Mouse (Mus musculus): ENCODE measurements around the gene Rbfox3. TPM values are rescaled to one million over a fixed set of nuclear protein-coding genes. Genes with fewer than 3 reads are reported as not detected.

The Rbfox3 gene
- total and polyA plus RNA-seq, 2 experiments from 2014 or later = 52.6 to 76.8 TPM

- ATAC-seq (no peak), DNase-seq (ENCODE audit: low spot score) (no peak)
- Histone ChIP-seq H3K4me3 (ENCODE audit: low read length) (no peak overlapping the region), H3K4me1 (ENCODE audit: insufficient read depth, low read length) (0 out of 2 replicates have a peak, but pooled peaks cover 7% of the 10 kb centered on the region), H3K9ac (replicated peaks; ENCODE audit: low read length) (no peak overlapping the region), H3K27me3 (ENCODE audit: insufficient read depth, low read length) (no peaks in the 10 kb centered on the region), H3K27ac (no peak overlapping the region), H3K4me2 (ENCODE audit: low read depth, low read length) (no peak overlapping the region), H3K9me3 (ENCODE audit: low read length) (no peaks in the 10 kb centered on the region), H3K36me3 (ENCODE audit: insufficient read depth, low read length) (no peaks in the 10 kb centered on the region)
- TF ChIP-seq CTCF (IDR thresholded peaks at IDR 0.05; ENCODE audit: low read depth) = no peak
- WGBS = 60% methylated on average over 4 of the region's 4 CpGs
These were observed 290.5 kb downstream of the Rbfox3 start for GRCm38 (mm10) chr11:118620869-118621268.

GRCm38 (mm10) chr11:118614126-118614525, 297.3 kb downstream of the Rbfox3 start:
- Histone ChIP-seq H3K4me2 (ENCODE audit: low read depth, low read length) (no peak overlapping the region), H3K27ac (no peak overlapping the region), H3K9ac (replicated peaks; ENCODE audit: low read length) (no peak overlapping the region), H3K4me3 (ENCODE audit: low read length) (no peak overlapping the region), H3K27me3 (ENCODE audit: insufficient read depth, low read length) (no peaks in the 10 kb centered on the region), H3K4me1 (ENCODE audit: insufficient read depth, low read length) (peaks cover 12% of the 10 kb centered on the region; the same call in 1 of the 2 replicates), H3K36me3 (ENCODE audit: insufficient read depth, low read length) (no peaks in the 10 kb centered on the region), H3K9me3 (ENCODE audit: low read length) (no peaks in the 10 kb centered on the region)
- TF ChIP-seq CTCF (IDR thresholded peaks at IDR 0.05; ENCODE audit: low read depth) = no peak
- ATAC-seq (no peak), DNase-seq (ENCODE audit: low spot score) (no peak)
- WGBS = 86% methylated on average over 4 of the region's 4 CpGs

- DNase-seq (ENCODE audit: low spot score) (no peak), ATAC-seq (no peak)
- H3K4me1 ChIP-seq (ENCODE audit: insufficient read depth, low read length) = peaks cover 12% of the 10 kb centered on the region
- 3% methylated on average over 13 of the region's 14 CpGs for WGBS
- H3K36me3 ChIP-seq (ENCODE audit: insufficient read depth, low read length) = no peaks in the 10 kb centered on the region
- no peak overlapping the region for H3K4me3 ChIP-seq (ENCODE audit: low read length)
- peak overlapping the region; percentile 35 for H3K4me2 ChIP-seq (ENCODE audit: low read depth, low read length)
- H3K27me3 ChIP-seq (ENCODE audit: insufficient read depth, low read length) = no peaks in the 10 kb centered on the region
- no peak overlapping the region for H3K9ac ChIP-seq (replicated peaks; ENCODE audit: low read length)
- no peaks in the 10 kb centered on the region for H3K9me3 ChIP-seq (ENCODE audit: low read length)
- no peak overlapping the region for H3K27ac ChIP-seq
- no peak for TF ChIP-seq CTCF (IDR thresholded peaks at IDR 0.05; ENCODE audit: low read depth)
These were observed 301.3 kb downstream of the Rbfox3 start for GRCm38 (mm10) chr11:118610128-118610527.

GRCm38 (mm10) chr11:118609236-118610000, 302.0 kb downstream of the Rbfox3 start:
- H3K36me3 ChIP-seq (ENCODE audit: insufficient read depth, low read length) = no peaks in the 10 kb centered on the region
- no peak for ATAC-seq

GRCm38 (mm10) chr11:118607927-118608326, 303.5 kb downstream of the Rbfox3 start:
- no peak overlapping the region for H3K9ac ChIP-seq (replicated peaks; ENCODE audit: low read length)
- 37% methylated on average over 8 of the region's 8 CpGs for WGBS
- H3K36me3 ChIP-seq (ENCODE audit: insufficient read depth, low read length) = no peaks in the 10 kb centered on the region
- no peak for DNase-seq (ENCODE audit: low spot score)
- H3K27ac ChIP-seq = no peak overlapping the region
- H3K4me3 ChIP-seq (ENCODE audit: low read length) = no peak overlapping the region
- no peaks in the 10 kb centered on the region for H3K9me3 ChIP-seq (ENCODE audit: low read length)
- no peak overlapping the region for H3K4me2 ChIP-seq (ENCODE audit: low read depth, low read length)
- no peak for ATAC-seq
- no peaks in the 10 kb centered on the region for H3K27me3 ChIP-seq (ENCODE audit: insufficient read depth, low read length)
- peak; percentile 57 for TF ChIP-seq CTCF (IDR thresholded peaks at IDR 0.05; ENCODE audit: low read depth)
- H3K4me1 ChIP-seq (ENCODE audit: insufficient read depth, low read length) = peaks cover 15% of the 10 kb centered on the region

More at GRCm38 (mm10) chr11:118609236-118610000, 302.0 kb downstream of the Rbfox3 start:
- peaks cover 12% of the 10 kb centered on the region for H3K4me1 ChIP-seq (ENCODE audit: insufficient read depth, low read length)
- H3K4me2 ChIP-seq (ENCODE audit: low read depth, low read length) = peak overlapping the region; percentile 35
- no peak for TF ChIP-seq CTCF (IDR thresholded peaks at IDR 0.05; ENCODE audit: low read depth)
- H3K27ac ChIP-seq = no peak overlapping the region
- no peaks in the 10 kb centered on the region for H3K9me3 ChIP-seq (ENCODE audit: low read length)
- no peaks in the 10 kb centered on the region for H3K27me3 ChIP-seq (ENCODE audit: insufficient read depth, low read length)
- WGBS = 18% methylated on average over 17 of the region's 17 CpGs
- H3K4me3 ChIP-seq (ENCODE audit: low read length) = no peak overlapping the region
- H3K9ac ChIP-seq (replicated peaks; ENCODE audit: low read length) = no peak overlapping the region
- no peak for DNase-seq (ENCODE audit: low spot score)

GRCm38 (mm10) chr11:118605570-118605969, 305.8 kb downstream of the Rbfox3 start:
- H3K36me3 ChIP-seq (ENCODE audit: insufficient read depth, low read length) = no peaks in the 10 kb centered on the region
- TF ChIP-seq CTCF (IDR thresholded peaks at IDR 0.05; ENCODE audit: low read depth) = peak; percentile 6; the same call in 1 of the 2 replicates
- H3K4me3 ChIP-seq (ENCODE audit: low read length) = no peak overlapping the region
- no peaks in the 10 kb centered on the region for H3K9me3 ChIP-seq (ENCODE audit: low read length)
- H3K9ac ChIP-seq (replicated peaks; ENCODE audit: low read length) = no peak overlapping the region
- H3K4me1 ChIP-seq (ENCODE audit: insufficient read depth, low read length) = peaks cover 20% of the 10 kb centered on the region
- no peak for ATAC-seq
- WGBS = 94% methylated on average over 2 of the region's 2 CpGs
- no peak for DNase-seq (ENCODE audit: low spot score)
- no peak overlapping the region for H3K4me2 ChIP-seq (ENCODE audit: low read depth, low read length)
- H3K27me3 ChIP-seq (ENCODE audit: insufficient read depth, low read length) = no peaks in the 10 kb centered on the region
- H3K27ac ChIP-seq = no peak overlapping the region

- 28% methylated on average over 6 of the region's 6 CpGs for WGBS
- no peak for TF ChIP-seq CTCF (IDR thresholded peaks at IDR 0.05; ENCODE audit: low read depth)
- Histone ChIP-seq H3K4me2 (ENCODE audit: low read depth, low read length) (no peak overlapping the region), H3K4me1 (ENCODE audit: insufficient read depth, low read length) (peaks cover 21% of the 10 kb centered on the region), H3K36me3 (ENCODE audit: insufficient read depth, low read length) (no peaks in the 10 kb centered on the region), H3K4me3 (ENCODE audit: low read length) (no peak overlapping the region), H3K9ac (replicated peaks; ENCODE audit: low read length) (no peak overlapping the region), H3K27ac (no peak overlapping the region), H3K27me3 (ENCODE audit: insufficient read depth, low read length) (no peaks in the 10 kb centered on the region), H3K9me3 (ENCODE audit: low read length) (no peaks in the 10 kb centered on the region)
- DNase-seq (ENCODE audit: low spot score) = peak; percentile 77
- ATAC-seq = peak; percentile 39; the same call in 1 of the 2 replicates
These were observed 307.2 kb downstream of the Rbfox3 start for GRCm38 (mm10) chr11:118604206-118604605.

All from hindbrain, postnatal 0 days (tissue).